Mouse (Mus musculus): ENCODE results near the gene Ggt6. TPM values are rescaled to one million over a fixed set of nuclear protein-coding genes. Genes with fewer than 3 reads are reported as not detected.

Gene Ggt6
- polyA plus RNA-seq, 1 experiment = not detected

DNA sequence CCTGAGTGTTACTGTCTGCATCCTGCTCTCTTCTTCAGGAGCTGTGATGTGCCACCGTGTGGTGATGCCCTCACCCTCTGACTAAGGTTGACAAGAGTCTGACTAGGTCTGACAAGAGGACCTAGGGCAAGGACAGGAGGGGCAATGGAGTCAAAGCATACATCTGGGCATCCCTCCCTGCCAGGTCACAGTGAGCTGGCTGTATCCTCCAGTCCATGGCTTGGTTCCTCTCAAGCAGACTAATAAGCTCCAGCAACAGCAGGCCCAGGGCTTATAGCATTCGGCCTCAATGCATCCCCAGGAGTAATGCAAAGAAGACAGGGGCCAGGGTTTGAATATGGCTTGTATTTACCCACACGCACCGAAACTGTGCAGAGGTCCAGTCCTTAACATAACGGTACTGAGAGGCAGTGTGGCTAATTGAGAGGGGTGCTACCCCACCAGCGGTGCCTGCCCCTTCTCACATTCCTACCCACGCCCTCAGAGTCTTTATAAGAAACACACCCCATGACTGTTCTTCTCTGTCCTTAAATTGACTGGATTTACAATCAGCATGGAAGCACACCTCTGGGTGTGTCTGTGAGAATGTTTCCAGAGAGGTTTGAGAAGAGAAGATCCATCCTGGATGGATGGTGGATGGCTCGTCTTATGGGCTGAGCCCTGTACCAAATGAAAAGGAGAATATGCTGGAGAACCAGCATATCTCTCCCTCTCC, 37.4 kb upstream of the Ggt6 start:
- TF ChIP-seq MYOG (IDR thresholded peaks at IDR 0.05; ENCODE audit: control insufficient read depth, extremely low read depth, insufficient read length) = no peak
- TF ChIP-seq USF1 (IDR thresholded peaks at IDR 0.05; ENCODE audit: low read depth) = no peak
- no peak for TF ChIP-seq MAX (IDR thresholded peaks at IDR 0.05)
- no peak for TF ChIP-seq FOSL1 (IDR thresholded peaks at IDR 0.05; ENCODE audit: insufficient read depth, low read length, poor library complexity, severe bottlenecking)
- TF ChIP-seq CTCF (IDR thresholded peaks at IDR 0.05; ENCODE audit: control insufficient read depth, insufficient read depth, insufficient read length) = no peak
- TF ChIP-seq CEBPB (IDR thresholded peaks at IDR 0.05; ENCODE audit: low read depth) = no peak
- no peak for TF ChIP-seq MYOD1 (IDR thresholded peaks at IDR 0.05; ENCODE audit: control insufficient read depth, insufficient read length, low read depth)
- no peaks in the 10 kb centered on the region for H3K79me3 ChIP-seq (ENCODE audit: low read depth)
- peaks cover 69% of the 10 kb centered on the region for H3K27me3 ChIP-seq (ENCODE audit: control insufficient read depth, insufficient read depth, insufficient read length)
- H3ac ChIP-seq (ENCODE audit: control insufficient read depth, insufficient read length, low read depth) = no peak overlapping the region
- no peaks in the 10 kb centered on the region for H3K36me3 ChIP-seq (ENCODE audit: control insufficient read depth, insufficient read depth)
- H3K79me2 ChIP-seq (ENCODE audit: control insufficient read depth, insufficient read depth) = no peaks in the 10 kb centered on the region
- H3K4me3 ChIP-seq (ENCODE audit: insufficient read depth, poor library complexity, severe bottlenecking) = no peak overlapping the region

- H3K79me3 ChIP-seq (ENCODE audit: low read depth) = no peaks in the 10 kb centered on the region
- TF ChIP-seq MYOD1 (IDR thresholded peaks at IDR 0.05; ENCODE audit: control insufficient read depth, insufficient read length, low read depth) = no peak
- TF ChIP-seq USF1 (IDR thresholded peaks at IDR 0.05; ENCODE audit: low read depth) = no peak
- no peak for TF ChIP-seq MAX (IDR thresholded peaks at IDR 0.05)
- TF ChIP-seq CTCF (IDR thresholded peaks at IDR 0.05; ENCODE audit: control insufficient read depth, insufficient read depth, insufficient read length) = no peak
- no peak for TF ChIP-seq CEBPB (IDR thresholded peaks at IDR 0.05; ENCODE audit: low read depth)
- TF ChIP-seq MYOG (IDR thresholded peaks at IDR 0.05; ENCODE audit: control insufficient read depth, extremely low read depth, insufficient read length) = no peak
- no peak for TF ChIP-seq FOSL1 (IDR thresholded peaks at IDR 0.05; ENCODE audit: insufficient read depth, low read length, poor library complexity, severe bottlenecking)
- H3K36me3 ChIP-seq (ENCODE audit: control insufficient read depth, insufficient read depth) = no peaks in the 10 kb centered on the region
- no peak overlapping the region for H3K4me3 ChIP-seq (ENCODE audit: insufficient read depth, poor library complexity, severe bottlenecking)
- peaks cover 68% of the 10 kb centered on the region for H3K27me3 ChIP-seq (ENCODE audit: control insufficient read depth, insufficient read depth, insufficient read length)
- no peak overlapping the region for H3ac ChIP-seq (ENCODE audit: control insufficient read depth, insufficient read length, low read depth)
- H3K79me2 ChIP-seq (ENCODE audit: control insufficient read depth, insufficient read depth) = no peaks in the 10 kb centered on the region
These were observed 34.3 kb upstream of the Ggt6 start for GRCm38 (mm10) chr11:72401068-72401467.

GRCm38 (mm10) chr11:72402017-72402416, 33.3 kb upstream of the Ggt6 start:
- no peaks in the 10 kb centered on the region for H3K79me2 ChIP-seq (ENCODE audit: control insufficient read depth, insufficient read depth)
- no peak for TF ChIP-seq MYOD1 (IDR thresholded peaks at IDR 0.05; ENCODE audit: control insufficient read depth, insufficient read length, low read depth)
- TF ChIP-seq FOSL1 (IDR thresholded peaks at IDR 0.05; ENCODE audit: insufficient read depth, low read length, poor library complexity, severe bottlenecking) = no peak
- TF ChIP-seq CTCF (IDR thresholded peaks at IDR 0.05; ENCODE audit: control insufficient read depth, insufficient read depth, insufficient read length) = no peak
- no peak for TF ChIP-seq MYOG (IDR thresholded peaks at IDR 0.05; ENCODE audit: control insufficient read depth, extremely low read depth, insufficient read length)
- no peak for TF ChIP-seq USF1 (IDR thresholded peaks at IDR 0.05; ENCODE audit: low read depth)
- no peak for TF ChIP-seq CEBPB (IDR thresholded peaks at IDR 0.05; ENCODE audit: low read depth)
- no peak for TF ChIP-seq MAX (IDR thresholded peaks at IDR 0.05)
- no peaks in the 10 kb centered on the region for H3K36me3 ChIP-seq (ENCODE audit: control insufficient read depth, insufficient read depth)
- H3K79me3 ChIP-seq (ENCODE audit: low read depth) = no peaks in the 10 kb centered on the region
- H3K27me3 ChIP-seq (ENCODE audit: control insufficient read depth, insufficient read depth, insufficient read length) = peaks cover 70% of the 10 kb centered on the region
- no peak overlapping the region for H3K4me3 ChIP-seq (ENCODE audit: insufficient read depth, poor library complexity, severe bottlenecking)
- H3ac ChIP-seq (ENCODE audit: control insufficient read depth, insufficient read length, low read depth) = no peak overlapping the region

- no peaks in the 10 kb centered on the region for H3K36me3 ChIP-seq (ENCODE audit: control insufficient read depth, insufficient read depth)
- no peaks in the 10 kb centered on the region for H3K79me2 ChIP-seq (ENCODE audit: control insufficient read depth, insufficient read depth)
- no peaks in the 10 kb centered on the region for H3K79me3 ChIP-seq (ENCODE audit: low read depth)
- no peak overlapping the region for H3ac ChIP-seq (ENCODE audit: control insufficient read depth, insufficient read length, low read depth)
- H3K27me3 ChIP-seq (ENCODE audit: control insufficient read depth, insufficient read depth, insufficient read length) = peaks cover 70% of the 10 kb centered on the region
- no peak for TF ChIP-seq FOSL1 (IDR thresholded peaks at IDR 0.05; ENCODE audit: insufficient read depth, low read length, poor library complexity, severe bottlenecking)
- TF ChIP-seq CTCF (IDR thresholded peaks at IDR 0.05; ENCODE audit: control insufficient read depth, insufficient read depth, insufficient read length) = no peak
- TF ChIP-seq MYOD1 (IDR thresholded peaks at IDR 0.05; ENCODE audit: control insufficient read depth, insufficient read length, low read depth) = no peak
- TF ChIP-seq MAX (IDR thresholded peaks at IDR 0.05) = no peak
- TF ChIP-seq CEBPB (IDR thresholded peaks at IDR 0.05; ENCODE audit: low read depth) = no peak
- no peak for TF ChIP-seq MYOG (IDR thresholded peaks at IDR 0.05; ENCODE audit: control insufficient read depth, extremely low read depth, insufficient read length)
- no peak for TF ChIP-seq USF1 (IDR thresholded peaks at IDR 0.05; ENCODE audit: low read depth)
- no peak overlapping the region for H3K4me3 ChIP-seq (ENCODE audit: insufficient read depth, poor library complexity, severe bottlenecking)
These were observed 32.4 kb upstream of the Ggt6 start for GRCm38 (mm10) chr11:72402969-72403368.

GRCm38 (mm10) chr11:72405532-72405931, 29.8 kb upstream of the Ggt6 start:
- H3K4me3 ChIP-seq (ENCODE audit: insufficient read depth, poor library complexity, severe bottlenecking) = no peak overlapping the region
- H3K79me3 ChIP-seq (ENCODE audit: low read depth) = no peaks in the 10 kb centered on the region
- H3K79me2 ChIP-seq (ENCODE audit: control insufficient read depth, insufficient read depth) = no peaks in the 10 kb centered on the region
- H3K27me3 ChIP-seq (ENCODE audit: control insufficient read depth, insufficient read depth, insufficient read length) = peaks cover 88% of the 10 kb centered on the region
- TF ChIP-seq CTCF (IDR thresholded peaks at IDR 0.05; ENCODE audit: control insufficient read depth, insufficient read depth, insufficient read length) = no peak
- TF ChIP-seq MAX (IDR thresholded peaks at IDR 0.05) = no peak
- no peak for TF ChIP-seq MYOG (IDR thresholded peaks at IDR 0.05; ENCODE audit: control insufficient read depth, extremely low read depth, insufficient read length)
- no peak for TF ChIP-seq CEBPB (IDR thresholded peaks at IDR 0.05; ENCODE audit: low read depth)
- no peak for TF ChIP-seq FOSL1 (IDR thresholded peaks at IDR 0.05; ENCODE audit: insufficient read depth, low read length, poor library complexity, severe bottlenecking)
- TF ChIP-seq USF1 (IDR thresholded peaks at IDR 0.05; ENCODE audit: low read depth) = no peak
- TF ChIP-seq MYOD1 (IDR thresholded peaks at IDR 0.05; ENCODE audit: control insufficient read depth, insufficient read length, low read depth) = no peak
- no peak overlapping the region for H3ac ChIP-seq (ENCODE audit: control insufficient read depth, insufficient read length, low read depth)
- H3K36me3 ChIP-seq (ENCODE audit: control insufficient read depth, insufficient read depth) = no peaks in the 10 kb centered on the region

Data from C2C12 (cell line).